Mouse (Mus musculus) heart, adult 2 months (tissue): ENCODE measurements around the gene Aebp2.

Experiments
- CTCF ChIP-seq: fragments of 200-600 bp; IDR thresholded peaks from 2 replicates; pipeline ENCODE4 v1.8.1; 2022; ENCODE audit warnings: antibody characterized with exemption, mild to moderate bottlenecking, moderate library complexity
- EP300 ChIP-seq: fragments of 200-500 bp; IDR thresholded peaks from 2 replicates; pipeline ENCODE4 v1.6.1; 2011; ENCODE audit warnings: low read depth, low read length, control low read depth; ENCODE audit not compliant: insufficient read depth
- POLR2A ChIP-seq: fragments of 200-500 bp; IDR thresholded peaks from 2 replicates; pipeline ENCODE4 v1.6.1; 2011; ENCODE audit warnings: mild to moderate bottlenecking, low read depth, low read length, control low read depth; ENCODE audit not compliant: insufficient read depth

GRCm38 (mm10) chr6:140611282-140611681 is 11.2 kb upstream of the Aebp2 start:
- TF ChIP-seq CTCF: no peak
- TF ChIP-seq EP300: no peak
- TF ChIP-seq POLR2A: no peak
